Mouse (Mus musculus): ENCODE data around the gene Epsti1.

GRCm38 (mm10) chr14:77942793-77943558 lies 38.9 kb downstream of the Epsti1 start:
- TF ChIP-seq POLR2A (IDR thresholded peaks at IDR 0.05; ENCODE audit: insufficient read depth, low read depth, low read length) (no peak), CTCF (IDR thresholded peaks at IDR 0.05) (no peak)
